Mouse (Mus musculus) heart, adult 2 months (tissue): Measurements from ENCODE around the gene Eif4e. TPM values are rescaled to one million over a fixed set of nuclear protein-coding genes. Genes with fewer than 3 reads are reported as not detected.

Source experiments
- DNase-seq, 2 experiments: peaks; one replicate each; pipeline ENCODE4 v3.0.0; 2021
- H3K27ac ChIP-seq: fragments of 200-600 bp; 2 replicates; pipeline ENCODE4 v1.8.1; 2022
- H3K27me3 ChIP-seq: fragments of 200-500 bp; 2 replicates; pipeline ENCODE4 v1.6.1; 2012; ENCODE audit warnings: mild to moderate bottlenecking, low read length, inconsistent platforms, mixed read lengths; ENCODE audit not compliant: control insufficient read depth, insufficient read depth
- H3K36me3 ChIP-seq: fragments of 200-500 bp; 2 replicates; pipeline ENCODE4 v1.6.1; 2012; ENCODE audit warnings: low read length, inconsistent platforms; ENCODE audit not compliant: control insufficient read depth, insufficient read depth
- H3K4me1 ChIP-seq: fragments of 200-500 bp; 2 replicates; pipeline ENCODE4 v1.6.1; 2011; ENCODE audit warnings: low read length; ENCODE audit not compliant: control insufficient read depth, insufficient read depth
- H3K4me3 ChIP-seq: fragments of 200-600 bp; 2 replicates; pipeline ENCODE4 v1.8.1; 2022
- H3K79me2 ChIP-seq: fragments of 200-500 bp; replicated peaks from 2 replicates; pipeline ENCODE4 v1.6.1; 2012; ENCODE audit warnings: mild to moderate bottlenecking, inconsistent platforms, low read length, moderate library complexity, mixed read lengths; ENCODE audit not compliant: control insufficient read depth, insufficient read depth
- H3K9ac ChIP-seq: fragments of 200-500 bp; 2 replicates; pipeline ENCODE4 v1.6.1; 2012; ENCODE audit warnings: low read depth, mild to moderate bottlenecking, control low read depth, inconsistent platforms, low read length, mixed read lengths
- CTCF ChIP-seq: fragments of 200-600 bp; IDR thresholded peaks from 2 replicates; pipeline ENCODE4 v1.8.1; 2022; ENCODE audit warnings: antibody characterized with exemption, mild to moderate bottlenecking, moderate library complexity
- EP300 ChIP-seq: fragments of 200-500 bp; IDR thresholded peaks from 2 replicates; pipeline ENCODE4 v1.6.1; 2011; ENCODE audit warnings: low read depth, low read length, control low read depth; ENCODE audit not compliant: insufficient read depth
- POLR2A ChIP-seq: fragments of 200-500 bp; IDR thresholded peaks from 2 replicates; pipeline ENCODE4 v1.6.1; 2011; ENCODE audit warnings: mild to moderate bottlenecking, low read depth, low read length, control low read depth; ENCODE audit not compliant: insufficient read depth
- WGBS: fragments of 180-500 bp; shearing (Covaris S2); methylation state at CpG from one replicate; pipeline ENCODE4 v1.1.7; 2018; 5-methylcytosine and 5-hydroxymethylcytosine counted together
- intact Hi-C: fragments of 180-260 bp; cut with DNase I; formaldehyde crosslinking; loops from one replicate; pipeline ENCODE4 v1.15.1; 2025
- microRNA-seq, 2 experiments: library from miRNA; unstranded; fragments of <30 nt; microRNA quantifications; one replicate each; pipeline ENCODE4 v1.2.0; 2021
- polyA plus RNA-seq: library from polyadenylated mRNA; depleted of rRNA; stranded (reverse); fragments of >200 nt; gene quantifications from 2 replicates; pipeline ENCODE4 v1.2.3, GENCODE M21; 2012; rRNA removed
- total RNA-seq, 2 experiments: library from RNA; stranded (reverse); gene quantifications; 2 replicates each; pipeline ENCODE4 v1.2.3; 2021

Gene Eif4e
- total and polyA plus RNA-seq, 3 experiments = 56.3 to 195 (median 171) TPM

DNA sequence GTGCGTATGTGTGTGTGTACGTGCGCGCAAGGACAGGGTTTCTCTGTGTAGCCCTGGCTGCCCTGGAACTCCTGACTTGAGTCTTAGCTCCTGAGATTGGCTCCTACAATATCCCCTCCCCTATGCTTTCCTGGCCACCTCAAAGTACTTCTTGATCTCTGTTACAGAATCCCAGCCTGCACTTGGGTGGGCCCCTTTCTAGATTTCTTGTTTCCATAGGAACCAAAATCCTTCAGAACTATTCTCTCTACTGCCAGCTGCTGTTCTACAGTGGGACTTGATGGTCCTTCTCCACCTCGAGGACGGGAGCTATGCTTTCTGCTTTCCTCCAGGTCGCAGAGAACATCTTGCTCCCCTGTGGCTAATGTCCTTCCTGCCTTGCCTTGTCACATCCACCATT lies 67.9 kb downstream of the Eif4e start:
- TF ChIP-seq POLR2A = no peak
- no peak for TF ChIP-seq EP300
- TF ChIP-seq CTCF = no peak
- Histone ChIP-seq H3K27ac (no peak overlapping the region), H3K4me1 (no peaks in the 10 kb centered on the region), H3K9ac (no peak overlapping the region), H3K36me3 (no peaks in the 10 kb centered on the region), H3K79me2 (no peaks in the 10 kb centered on the region), H3K27me3 (no peaks in the 10 kb centered on the region), H3K4me3 (no peak overlapping the region)
- intact Hi-C loops = no loop called here
- no peak for DNase-seq
- 88% methylated on average over 7 of the region's 7 CpGs for WGBS

DNA sequence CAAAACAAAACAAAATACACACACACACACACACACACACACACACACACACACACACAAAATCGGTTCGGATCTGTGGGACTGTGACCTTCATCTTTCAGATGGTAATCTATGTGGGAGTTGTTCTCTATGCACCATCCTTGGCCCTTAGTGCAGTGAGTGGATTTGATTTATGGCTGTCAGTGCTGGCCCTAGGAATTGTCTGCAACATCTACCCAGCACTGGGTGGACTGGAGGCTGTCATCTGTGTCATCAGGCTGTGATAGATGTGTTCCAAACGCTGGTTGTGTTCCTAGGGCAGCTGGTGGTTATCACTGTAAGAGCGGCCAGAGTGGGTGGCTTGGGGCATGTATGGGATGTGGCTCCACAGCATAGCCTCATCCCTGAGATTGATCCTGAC lies 75.1 kb downstream of the Eif4e start:
- 74% methylated on average over 4 of the region's 4 CpGs for WGBS
- TF ChIP-seq EP300 = no peak
- H3K4me3 ChIP-seq = no peak overlapping the region
- no peak for DNase-seq
- no peak overlapping the region for H3K9ac ChIP-seq
- no peak overlapping the region for H3K27ac ChIP-seq
- 0 out of 2 replicates have a peak, but pooled peaks cover 1% of the 10 kb centered on the region for H3K4me1 ChIP-seq
- H3K36me3 ChIP-seq = no peaks in the 10 kb centered on the region
- intact Hi-C loops = no loop called here
- H3K79me2 ChIP-seq = no peaks in the 10 kb centered on the region
- no peaks in the 10 kb centered on the region for H3K27me3 ChIP-seq

DNA sequence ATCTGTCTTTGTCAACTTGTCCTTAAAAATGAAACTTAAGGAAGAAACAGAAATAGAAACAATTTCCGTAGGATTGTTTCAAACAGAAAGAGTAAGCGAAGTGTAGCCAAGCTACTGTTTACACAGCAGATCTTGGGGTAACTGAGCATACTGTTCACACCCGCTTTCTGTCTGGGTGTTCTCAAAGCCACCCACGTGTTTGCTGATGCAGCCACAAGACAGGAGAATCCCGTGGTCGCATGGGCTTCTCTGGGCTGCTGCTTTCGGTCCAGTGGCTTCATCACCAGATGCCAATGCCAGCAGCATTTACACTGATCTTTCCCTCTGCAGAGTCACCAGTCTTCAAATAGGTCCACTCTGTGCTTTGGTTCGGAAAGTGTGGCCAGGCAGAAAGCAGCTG lies 79.2 kb downstream of the Eif4e start:
- H3K4me3 ChIP-seq = no peak overlapping the region
- no peak overlapping the region for H3K9ac ChIP-seq
- no peak for TF ChIP-seq EP300
- TF ChIP-seq POLR2A = no peak
- no peak for TF ChIP-seq CTCF
- H3K27me3 ChIP-seq = no peaks in the 10 kb centered on the region; the same call in 1 of the 2 replicates
- H3K4me1 ChIP-seq = 0 out of 2 replicates have a peak, but pooled peaks cover 1% of the 10 kb centered on the region
- intact Hi-C loops = no loop called here
- no peaks in the 10 kb centered on the region for H3K79me2 ChIP-seq
- DNase-seq = no peak
- 34% methylated on average over 8 of the region's 8 CpGs for WGBS
- H3K27ac ChIP-seq = no peak overlapping the region
- H3K36me3 ChIP-seq = no peaks in the 10 kb centered on the region

DNA sequence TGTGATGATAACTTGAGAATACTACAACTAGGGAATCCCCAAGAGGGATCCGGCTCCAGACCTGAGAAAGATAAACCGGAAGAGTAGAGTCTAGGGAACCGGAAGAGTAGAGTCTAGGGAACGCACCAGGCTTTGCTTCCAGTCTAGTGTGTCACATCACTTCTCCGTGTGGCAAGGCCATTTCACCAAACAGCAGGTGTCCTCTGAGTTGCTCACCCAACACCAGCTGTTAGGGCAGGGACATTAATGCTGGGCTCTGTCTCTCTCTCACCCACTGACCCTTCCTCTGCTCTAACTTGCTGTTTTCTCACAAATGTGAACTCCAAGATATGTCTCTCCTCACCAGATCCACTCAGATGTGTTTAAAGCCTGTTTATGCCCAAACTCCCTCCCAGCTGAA lies 82.7 kb downstream of the Eif4e start:
- no peak for DNase-seq
- Histone ChIP-seq H3K9ac (no peak overlapping the region), H3K4me1 (0 out of 2 replicates have a peak, but pooled peaks cover 1% of the 10 kb centered on the region), H3K27ac (no peak overlapping the region), H3K27me3 (no peaks in the 10 kb centered on the region; the same call in 1 of the 2 replicates), H3K36me3 (no peaks in the 10 kb centered on the region), H3K4me3 (no peak overlapping the region), H3K79me2 (no peaks in the 10 kb centered on the region)
- 52% methylated on average over 5 of the region's 5 CpGs for WGBS
- no peak for TF ChIP-seq CTCF
- no peak for TF ChIP-seq EP300
- intact Hi-C loops = no loop called here

Small RNAs within 50 kb of the gene (microRNA-seq; reads per million reads assigned to microRNA genes)
- 0 to 1.1 reads per million in 2 experiments for gene Mir1956

Other genes starting within 250 kb of the Eif4e start
- not detected for gene Adh6a, start 212.9 kb upstream of the Eif4e start, total RNA-seq
- not detected in 2 replicates for gene Adh6a, start 212.9 kb upstream of the Eif4e start, polyA plus RNA-seq
- gene Adh6b, start 184.4 kb upstream of the Eif4e start, total RNA-seq = 1 to 10 TPM; 1.4 to 2.0 TPM
- 0.18 and 0.44 TPM in 2 replicates for gene Adh6b, start 184.4 kb upstream of the Eif4e start, polyA plus RNA-seq
- gene Adh4, start 110.7 kb upstream of the Eif4e start, total RNA-seq = not detected
- not detected in 2 replicates for gene Adh4, start 110.7 kb upstream of the Eif4e start, polyA plus RNA-seq
- gene Adh5, start 83.1 kb upstream of the Eif4e start, total RNA-seq = 10 to 100 TPM; 74.1 to 82.3 TPM
- gene Adh5, start 83.1 kb upstream of the Eif4e start, polyA plus RNA-seq = 40.7 and 72.7 TPM in 2 replicates
- 10 to 100 TPM; 34.5 to 39.1 TPM for gene Metap1, start 36.7 kb upstream of the Eif4e start, total RNA-seq
- gene Metap1, start 36.7 kb upstream of the Eif4e start, polyA plus RNA-seq = 21.3 and 37.3 TPM in 2 replicates
- 1 to 10 TPM; 4.9 to 5.3 TPM for gene Tspan5, start 216.0 kb downstream of the Eif4e start, total RNA-seq
- 6.9 and 10.8 TPM in 2 replicates for gene Tspan5, start 216.0 kb downstream of the Eif4e start, polyA plus RNA-seq